Mouse (Mus musculus): ENCODE measurements at regions not wholly inside any gene's neighbourhood (a gene's known extent, or its start where the extent isn't known, plus 50 kb on each side); places are given as distances from the start of the nearest gene placed in this dataset.

DNA sequence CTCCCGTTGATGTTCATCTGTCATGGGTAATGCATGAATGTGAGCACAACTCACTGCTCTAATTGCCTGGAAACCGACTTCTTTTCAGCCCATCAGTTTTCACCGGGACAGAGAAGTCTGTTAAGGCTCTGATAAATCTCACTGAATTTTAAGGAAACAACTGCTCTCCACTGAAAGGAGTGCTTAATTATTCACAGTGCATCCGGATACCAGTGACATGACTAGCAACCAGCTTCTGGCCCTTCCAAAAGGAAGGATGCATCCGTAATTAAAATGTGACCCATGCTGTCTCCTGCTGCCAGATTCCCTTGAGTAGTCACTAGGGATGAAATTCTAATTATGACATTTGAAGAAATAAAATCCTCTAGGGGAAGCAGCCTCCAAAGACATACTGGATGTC is 228.0 kb upstream of the Smc2 start:
- intact Hi-C loops (cut with DNase I) = no loop called here
- no peak for DNase-seq (ENCODE audit: low spot score in 2 of 2)

DNA sequence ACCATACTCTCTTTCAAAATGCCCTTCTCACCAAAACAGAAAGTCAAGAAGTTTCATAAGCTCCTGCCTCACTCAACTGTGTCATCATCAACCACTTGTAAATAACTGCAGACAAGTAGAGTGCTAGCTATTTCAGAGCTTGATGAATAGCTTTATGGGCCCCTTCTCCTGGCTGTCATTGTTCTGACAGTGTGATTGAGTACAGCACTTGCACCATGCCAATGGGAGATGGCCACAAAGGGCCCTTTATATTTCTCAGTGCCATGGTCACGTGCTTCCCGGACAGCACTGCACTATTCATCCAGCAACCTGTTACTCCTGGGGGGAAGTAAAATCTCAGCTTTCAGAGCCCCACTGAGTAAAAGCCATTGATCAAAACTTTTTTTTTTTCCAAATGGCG is 225.7 kb upstream of the Smc2 start:
- no peak for DNase-seq (ENCODE audit: low spot score in 2 of 2)
- intact Hi-C loops (cut with DNase I) = no loop called here
